Mouse (Mus musculus): Measurements from ENCODE around the gene Tmtc4.

Tmtc4 gene

DNA sequence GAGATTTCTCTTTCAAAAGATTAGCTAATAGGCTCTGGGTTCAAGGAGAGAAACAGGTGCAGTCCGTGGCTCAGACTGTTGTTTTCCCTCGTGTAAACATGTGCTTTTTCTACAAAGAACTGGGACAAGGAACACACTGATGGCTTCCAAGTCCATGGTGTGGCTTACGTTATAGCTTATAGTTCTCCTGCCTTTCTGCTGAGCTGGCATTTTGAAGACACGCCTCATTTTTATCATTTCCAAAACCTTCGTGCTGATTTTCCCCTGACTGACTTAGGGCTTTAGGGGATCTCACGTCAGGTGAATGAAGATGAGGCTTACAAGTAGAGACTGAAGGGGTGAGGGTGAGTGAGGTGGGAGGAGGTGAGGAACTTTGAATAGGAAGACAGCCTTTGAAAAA, 111.2 kb downstream of the Tmtc4 start:
- no peak for DNase-seq (ENCODE audit: low read depth, low spot score)

GRCm38 (mm10) chr14:122871841-122872580, 111.8 kb downstream of the Tmtc4 start:
- no peak for DNase-seq (ENCODE audit: low read depth, low spot score)

GRCm38 (mm10) chr14:122869831-122870230, 114.0 kb downstream of the Tmtc4 start:
- DNase-seq (ENCODE audit: low read depth, low spot score): no peak

All from A20 (cell line).